Mouse (Mus musculus): Measurements from ENCODE around the gene Jarid2. TPM values are rescaled to one million over a fixed set of nuclear protein-coding genes. Genes with fewer than 3 reads are reported as not detected.
A peak's percentile ranks its signal among the peaks of the same experiment; 100 is the strongest.
"Not testable (repeated sequence)": the region's sequence is repeated elsewhere in the genome, so short reads cannot be mapped to it uniquely, and the experiment has no call there.

The Jarid2 gene
- polyA plus RNA-seq, 1 experiment from 2014 or later = 57.9 TPM

GRCm38 (mm10) chr13:44828903-44829302, 99.6 kb downstream of the Jarid2 start:
- 73% methylated on average over 5 of the region's 5 CpGs for WGBS
- no peak overlapping the region for H3K9ac ChIP-seq
- no peak overlapping the region for H3K4me2 ChIP-seq
- no peaks in the 10 kb centered on the region for H3K27me3 ChIP-seq
- ATAC-seq (ENCODE audit: low read depth) = no peak
- peaks cover 15% of the 10 kb centered on the region for H3K4me1 ChIP-seq (replicated peaks)
- no peak overlapping the region for H3K27ac ChIP-seq (replicated peaks)
- H3K9me3 ChIP-seq = no peaks in the 10 kb centered on the region
- H3K36me3 ChIP-seq = no peaks in the 10 kb centered on the region
- no peak overlapping the region for H3K4me3 ChIP-seq

GRCm38 (mm10) chr13:44832104-44832503, 102.8 kb downstream of the Jarid2 start:
- H3K4me1 ChIP-seq (replicated peaks) = peaks cover 15% of the 10 kb centered on the region
- no peaks in the 10 kb centered on the region for H3K36me3 ChIP-seq
- WGBS = 83% methylated on average over 2 of the region's 2 CpGs
- H3K9ac ChIP-seq = no peak overlapping the region
- H3K4me3 ChIP-seq = no peak overlapping the region
- no peak overlapping the region for H3K4me2 ChIP-seq
- no peak overlapping the region for H3K27ac ChIP-seq (replicated peaks)
- no peak for ATAC-seq (ENCODE audit: low read depth)
- no peaks in the 10 kb centered on the region for H3K27me3 ChIP-seq
- H3K9me3 ChIP-seq = no peaks in the 10 kb centered on the region

DNA sequence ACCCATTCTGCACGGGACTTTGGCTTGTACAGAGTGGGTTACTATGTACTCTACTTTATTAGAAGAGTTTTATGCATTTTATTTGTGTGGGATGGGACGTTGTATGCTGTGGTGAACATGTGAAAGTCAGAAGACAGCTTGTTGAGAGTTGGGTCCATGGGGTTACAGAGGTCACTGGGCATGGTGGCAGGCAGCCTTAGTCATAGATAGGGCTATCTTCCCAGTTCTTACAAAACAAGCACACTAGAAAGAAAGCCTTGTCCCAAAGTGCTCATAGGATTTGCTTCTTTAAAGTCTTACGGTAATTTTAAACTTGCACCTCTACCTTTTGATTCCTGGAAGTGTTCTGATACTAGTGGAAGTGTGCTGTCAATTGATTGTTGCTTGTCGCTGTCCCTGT, 103.6 kb downstream of the Jarid2 start:
- H3K27ac ChIP-seq (replicated peaks) = no peak overlapping the region
- no peaks in the 10 kb centered on the region for H3K9me3 ChIP-seq
- no peak for ATAC-seq (ENCODE audit: low read depth)
- H3K9ac ChIP-seq = no peak overlapping the region
- H3K4me3 ChIP-seq = no peak overlapping the region
- H3K4me1 ChIP-seq (replicated peaks) = peaks cover 20% of the 10 kb centered on the region
- H3K36me3 ChIP-seq = no peaks in the 10 kb centered on the region
- 89% methylated on average over 4 of the region's 4 CpGs for WGBS
- H3K4me2 ChIP-seq = no peak overlapping the region
- no peaks in the 10 kb centered on the region for H3K27me3 ChIP-seq

GRCm38 (mm10) chr13:44833353-44833752, 104.1 kb downstream of the Jarid2 start:
- H3K27ac ChIP-seq (replicated peaks) = no peak overlapping the region
- no peaks in the 10 kb centered on the region for H3K27me3 ChIP-seq
- no peaks in the 10 kb centered on the region for H3K36me3 ChIP-seq
- no peak overlapping the region for H3K4me3 ChIP-seq
- WGBS = 66% methylated on average over 3 of the region's 3 CpGs
- no peaks in the 10 kb centered on the region for H3K9me3 ChIP-seq
- peaks cover 20% of the 10 kb centered on the region for H3K4me1 ChIP-seq (replicated peaks)
- ATAC-seq (ENCODE audit: low read depth) = peak; percentile 27; the same call in 1 of the 2 replicates
- H3K4me2 ChIP-seq = no peak overlapping the region
- H3K9ac ChIP-seq = no peak overlapping the region

DNA sequence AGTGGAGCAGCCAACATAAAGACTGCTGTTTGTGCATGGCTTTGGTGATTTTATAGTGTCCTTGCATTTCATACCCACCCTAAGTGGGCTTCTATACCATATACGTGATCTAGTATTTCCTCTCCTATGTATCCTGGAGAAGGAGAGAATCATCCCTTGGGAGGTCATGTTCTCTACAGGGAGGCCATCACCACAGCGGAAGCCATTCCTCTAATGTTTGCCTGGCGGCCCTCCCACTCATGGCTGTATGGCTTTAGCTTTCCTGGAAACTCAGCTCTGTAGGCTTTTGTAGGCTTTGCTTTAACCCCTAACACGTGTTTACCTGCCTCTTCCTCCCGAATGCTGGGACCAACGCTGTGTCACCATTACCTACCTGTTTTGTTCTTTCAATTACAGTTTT, 108.2 kb downstream of the Jarid2 start:
- H3K4me3 ChIP-seq = no peak overlapping the region
- WGBS = 73% methylated on average over 6 of the region's 6 CpGs
- no peak overlapping the region for H3K9ac ChIP-seq

DNA sequence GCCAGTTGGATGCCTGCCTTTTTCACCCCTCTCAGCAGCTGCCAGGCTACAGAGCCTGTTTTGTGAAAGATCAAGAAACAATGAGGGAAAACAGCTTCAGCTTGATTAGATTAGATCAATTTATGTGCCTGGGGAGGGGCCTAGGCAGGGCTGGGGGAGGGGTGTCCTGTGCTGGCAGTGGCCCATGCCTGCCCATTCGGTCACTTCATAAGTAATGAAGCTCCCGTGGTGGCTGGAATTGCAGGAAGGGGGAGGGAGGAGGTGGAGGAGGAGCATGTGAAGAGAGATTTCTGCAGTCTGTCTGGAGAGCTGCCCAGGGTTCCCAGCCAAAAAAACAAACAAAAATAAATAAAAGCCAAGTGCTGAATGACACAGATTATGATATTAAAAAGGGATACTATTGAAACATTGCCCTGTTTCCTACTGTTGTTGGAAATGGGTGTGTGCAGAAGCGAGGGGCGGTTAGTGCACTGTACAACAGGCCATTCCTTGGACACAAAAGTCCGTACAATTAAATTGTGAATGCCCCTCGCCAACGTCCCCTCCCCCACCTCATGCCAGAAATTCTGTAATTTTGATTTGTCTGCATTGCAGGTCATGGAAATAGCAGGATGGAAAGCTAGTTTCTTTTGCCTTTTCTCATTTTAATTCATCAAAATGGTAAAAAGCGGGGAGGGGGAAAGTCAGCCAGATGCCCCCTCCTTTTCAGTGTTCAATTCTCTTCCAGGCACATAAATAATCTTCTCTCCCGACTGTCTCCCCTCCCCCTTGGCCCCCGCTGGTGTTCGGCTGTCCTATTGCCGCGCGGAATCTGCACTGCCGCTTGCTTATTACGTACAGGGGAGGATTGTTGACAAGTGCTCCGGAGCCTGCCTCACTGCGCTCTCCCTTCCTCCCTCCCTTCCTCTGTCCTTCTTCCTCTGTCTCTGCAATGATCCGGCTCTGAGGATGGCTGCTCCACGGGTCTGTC, 110.9 kb downstream of the Jarid2 start:
- 1% methylated on average over 20 of the region's 20 CpGs for WGBS
- peaks cover 47% of the 10 kb centered on the region for H3K4me1 ChIP-seq (replicated peaks)
- peak; percentile 95 for ATAC-seq (ENCODE audit: low read depth)

More for the DNA sequence above, 108.2 kb downstream of the Jarid2 start:
- peaks cover 29% of the 10 kb centered on the region for H3K4me1 ChIP-seq (replicated peaks)
- H3K27ac ChIP-seq (replicated peaks) = no peak overlapping the region
- no peak for ATAC-seq (ENCODE audit: low read depth)
- no peaks in the 10 kb centered on the region for H3K9me3 ChIP-seq
- no peak overlapping the region for H3K4me2 ChIP-seq
- no peaks in the 10 kb centered on the region for H3K27me3 ChIP-seq
- H3K36me3 ChIP-seq = no peaks in the 10 kb centered on the region

DNA sequence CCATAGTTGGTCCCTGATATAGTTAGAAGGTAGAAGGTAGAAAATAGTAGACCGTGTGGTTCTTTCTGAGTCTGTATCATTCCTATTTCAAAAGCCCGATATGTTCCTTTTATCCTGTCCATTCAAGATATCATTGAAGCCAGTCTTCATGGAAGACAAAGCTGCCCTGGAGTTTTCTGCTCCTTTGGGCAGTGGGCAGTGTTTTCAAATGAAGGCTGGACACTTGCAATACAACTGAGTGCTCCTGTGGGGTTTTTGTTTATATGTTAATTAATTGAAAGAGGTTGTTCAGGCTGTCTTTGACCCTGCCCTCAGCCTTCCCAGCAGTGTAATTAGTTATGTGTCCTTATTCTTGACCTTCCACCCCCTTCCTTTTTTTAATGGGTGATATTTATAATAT, 122.2 kb downstream of the Jarid2 start:
- H3K9ac ChIP-seq = no peak overlapping the region
- no peaks in the 10 kb centered on the region for H3K27me3 ChIP-seq
- no peak for ATAC-seq (ENCODE audit: low read depth)
- H3K36me3 ChIP-seq = peaks cover 32% of the 10 kb centered on the region
- no peak overlapping the region for H3K4me3 ChIP-seq
- 59% methylated on average over 2 of the region's 2 CpGs for WGBS
- H3K9me3 ChIP-seq = no peaks in the 10 kb centered on the region
- peaks cover 31% of the 10 kb centered on the region for H3K4me1 ChIP-seq (replicated peaks)
- no peak overlapping the region for H3K27ac ChIP-seq (replicated peaks)
- H3K4me2 ChIP-seq = no peak overlapping the region

More for the DNA sequence above, 110.9 kb downstream of the Jarid2 start:
- Histone ChIP-seq H3K4me3 (peak overlapping the region; percentile 45), H3K36me3 (no peaks in the 10 kb centered on the region), H3K4me2 (peak overlapping the region; percentile 79), H3K9ac (peak overlapping the region; percentile 81), H3K27ac (replicated peaks) (peak overlapping the region; percentile 97), H3K9me3 (no peaks in the 10 kb centered on the region), H3K27me3 (no peaks in the 10 kb centered on the region)

- Histone ChIP-seq H3K27ac (replicated peaks) (no peak overlapping the region), H3K4me1 (replicated peaks) (peaks cover 36% of the 10 kb centered on the region), H3K4me2 (no peak overlapping the region), H3K27me3 (no peaks in the 10 kb centered on the region), H3K9ac (no peak overlapping the region), H3K4me3 (no peak overlapping the region), H3K9me3 (no peaks in the 10 kb centered on the region), H3K36me3 (peaks cover 32% of the 10 kb centered on the region)
- 86% methylated on average over 3 of the region's 3 CpGs for WGBS
- no peak for ATAC-seq (ENCODE audit: low read depth)
Measured at GRCm38 (mm10) chr13:44852024-44852423, 122.8 kb downstream of the Jarid2 start.

- H3K4me1 ChIP-seq (replicated peaks) = peaks cover 31% of the 10 kb centered on the region
- H3K27me3 ChIP-seq = no peaks in the 10 kb centered on the region
- H3K4me3 ChIP-seq = no peak overlapping the region
- WGBS = 94% methylated on average over 2 of the region's 2 CpGs
- no peak overlapping the region for H3K27ac ChIP-seq (replicated peaks)
- H3K36me3 ChIP-seq = 0 out of 2 replicates have a peak, but pooled peaks cover 9% of the 10 kb centered on the region
- H3K4me2 ChIP-seq = no peak overlapping the region
- H3K9ac ChIP-seq = no peak overlapping the region
- peaks cover 7% of the 10 kb centered on the region; the same call in 1 of the 2 replicates for H3K9me3 ChIP-seq
- ATAC-seq (ENCODE audit: low read depth) = no peak
Measured at GRCm38 (mm10) chr13:44865566-44865965, 136.3 kb downstream of the Jarid2 start.

DNA sequence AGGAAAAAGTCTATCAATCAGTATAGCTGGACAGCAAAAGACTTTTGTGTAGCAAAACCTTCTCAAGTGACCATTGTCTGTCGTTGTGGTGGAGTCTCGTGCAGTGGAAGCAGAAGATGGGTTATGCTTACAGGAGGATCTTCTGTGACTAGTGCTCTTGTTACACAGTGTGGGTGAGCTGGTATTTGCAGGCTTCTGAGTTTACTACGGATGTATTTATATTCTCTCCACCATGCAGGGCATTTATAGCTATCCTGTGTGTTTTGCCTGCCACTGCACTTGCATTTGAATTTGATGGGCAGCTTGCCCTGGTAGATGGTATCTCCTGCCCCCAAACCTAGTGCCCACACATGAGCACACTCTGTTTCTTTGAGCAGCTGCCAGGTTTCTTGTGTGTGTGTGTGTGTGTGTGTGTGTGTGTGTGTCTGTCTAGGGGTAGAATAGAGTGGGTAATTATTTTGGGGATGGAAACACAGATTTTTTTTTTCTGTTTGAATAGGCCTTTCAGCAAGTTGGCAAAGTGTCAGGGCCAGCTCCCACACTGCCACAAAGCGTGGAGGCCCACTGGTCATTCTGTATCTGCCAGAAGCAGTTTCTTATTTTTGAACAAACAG, 138.9 kb downstream of the Jarid2 start:
- no peak overlapping the region for H3K9ac ChIP-seq
- peak overlapping the region; percentile 59 for H3K27ac ChIP-seq (replicated peaks)
- peak; percentile 36; the same call in 1 of the 2 replicates for ATAC-seq (ENCODE audit: low read depth)

DNA sequence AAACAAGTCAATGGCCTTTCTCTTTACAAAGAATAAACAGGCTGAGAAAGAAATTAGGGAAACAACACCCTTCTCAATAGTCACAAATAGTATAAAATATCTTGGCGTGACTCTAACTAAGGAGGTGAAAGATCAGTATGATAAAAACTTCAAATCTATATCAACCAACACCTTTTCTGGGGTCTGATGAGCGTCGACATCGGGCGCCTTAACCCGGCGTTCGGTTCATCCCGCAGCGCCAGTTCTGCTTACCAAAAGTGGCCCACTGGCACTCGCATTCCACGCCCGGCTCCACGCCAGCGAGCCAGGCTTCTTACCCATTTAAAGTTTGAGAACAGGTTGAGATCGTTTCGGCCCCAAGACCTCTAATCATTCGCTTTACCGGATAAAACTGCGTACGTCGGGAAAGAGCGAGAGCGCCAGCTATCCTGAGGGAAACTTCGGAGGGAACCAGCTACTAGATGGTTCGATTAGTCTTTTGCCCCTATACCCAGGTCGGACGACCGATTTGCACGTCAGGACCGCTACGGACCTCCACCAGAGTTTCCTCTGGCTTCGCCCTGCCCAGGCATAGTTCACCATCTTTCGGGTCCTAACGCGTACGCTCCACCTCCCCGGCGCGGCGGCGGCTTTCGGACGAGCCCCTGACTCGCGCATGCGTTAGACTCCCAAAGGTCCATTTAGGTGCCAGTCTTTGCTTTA, 140.3 kb downstream of the Jarid2 start:
- WGBS = 75% methylated on average over 47 of the region's 47 CpGs
- not testable (repeated sequence) for H3K9me3 ChIP-seq; H3K4me3 ChIP-seq; H3K27me3 ChIP-seq; H3K4me2 ChIP-seq; H3K27ac ChIP-seq (replicated peaks); H3K9ac ChIP-seq
- peak; percentile 97 for ATAC-seq (ENCODE audit: low read depth)
- H3K36me3 ChIP-seq = peaks cover 14% of the 10 kb centered on the region
- H3K4me1 ChIP-seq (replicated peaks) = peaks cover 50% of the 10 kb centered on the region

More for the DNA sequence above, 138.9 kb downstream of the Jarid2 start:
- no peak overlapping the region for H3K4me2 ChIP-seq
- 35% methylated on average over 4 of the region's 4 CpGs for WGBS
- peaks cover 7% of the 10 kb centered on the region; the same call in 1 of the 2 replicates for H3K9me3 ChIP-seq
- H3K36me3 ChIP-seq = 0 out of 2 replicates have a peak, but pooled peaks cover 9% of the 10 kb centered on the region
- H3K27me3 ChIP-seq = no peaks in the 10 kb centered on the region
- H3K4me3 ChIP-seq = no peak overlapping the region
- peaks cover 40% of the 10 kb centered on the region for H3K4me1 ChIP-seq (replicated peaks)

DNA sequence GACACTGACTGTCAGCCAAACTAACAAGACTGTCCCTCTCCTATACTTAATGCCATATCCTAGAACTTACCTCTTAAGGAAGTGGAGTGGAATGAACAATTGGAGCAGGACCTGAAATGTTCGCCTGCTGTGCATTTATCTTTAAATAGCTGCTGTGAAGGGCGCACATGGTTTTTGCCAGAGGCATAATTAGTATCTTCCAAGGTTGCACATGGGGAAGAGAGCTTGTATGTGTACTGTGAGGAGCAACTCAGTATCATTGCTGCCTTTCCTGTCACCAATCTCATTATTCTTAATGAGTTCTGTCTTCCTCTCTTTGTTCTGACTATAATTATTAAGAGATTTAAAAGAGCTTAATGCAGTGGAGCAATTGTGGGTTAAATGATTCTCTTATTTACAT, 147.5 kb downstream of the Jarid2 start:
- Histone ChIP-seq H3K36me3 (peaks cover 23% of the 10 kb centered on the region), H3K27me3 (no peaks in the 10 kb centered on the region), H3K4me2 (no peak overlapping the region), H3K4me1 (replicated peaks) (peaks cover 54% of the 10 kb centered on the region), H3K4me3 (no peak overlapping the region), H3K9me3 (no peaks in the 10 kb centered on the region), H3K9ac (no peak overlapping the region), H3K27ac (replicated peaks) (peak overlapping the region; percentile 28; the same call in 1 of the 2 replicates)
- WGBS = 44% methylated on average over 2 of the region's 2 CpGs
- ATAC-seq (ENCODE audit: low read depth) = peak; percentile 32; the same call in 1 of the 2 replicates
